Mouse (Mus musculus): Measurements from ENCODE around the gene Prkce.

DNA sequence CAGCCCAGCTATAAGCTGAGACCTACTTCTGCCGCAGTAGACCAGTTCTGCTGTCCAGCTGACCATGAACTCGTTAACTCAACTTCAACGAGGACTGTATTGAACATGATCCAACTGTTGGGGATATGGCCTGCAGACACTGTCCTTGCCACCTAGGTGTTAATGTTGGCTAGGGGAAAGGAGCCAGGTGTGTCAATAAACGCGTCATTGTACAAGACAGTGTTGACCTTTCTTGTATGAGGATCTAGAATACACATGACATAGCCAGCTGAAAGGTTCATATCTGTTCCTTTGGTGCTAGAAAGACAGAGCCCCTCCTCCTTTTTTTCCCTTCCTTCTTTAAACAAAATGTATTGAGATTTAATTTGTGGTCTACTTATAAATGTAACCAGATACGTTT is 251.6 kb downstream of the Prkce start:
- no peak for TF ChIP-seq CTCF (IDR thresholded peaks at IDR 0.05; ENCODE audit: borderline replicate concordance, extremely low read depth, insufficient read depth, insufficient read length)
- no peak for TF ChIP-seq POLR2A (IDR thresholded peaks at IDR 0.05; ENCODE audit: borderline replicate concordance, extremely low read depth, insufficient read depth, insufficient read length, poor library complexity, severe bottlenecking)

Measured in brain, embryonic 14.5 days (tissue).